Mouse (Mus musculus) heart, postnatal 10 days (tissue): ENCODE measurements at regions not wholly inside any gene's neighbourhood (a gene's known extent, or its start where the extent isn't known, plus 50 kb on each side); places are given as distances from the start of the nearest gene placed in this dataset.
"Not testable (repeated sequence)": the region's sequence is repeated elsewhere in the genome, so short reads cannot be mapped to it uniquely, and the experiment has no call there.

Experiments used
- DNase-seq, 2 experiments: peaks; one replicate each; pipeline ENCODE4 v3.0.0; 2021
- intact Hi-C: fragments of 180-260 bp; cut with DNase I; formaldehyde crosslinking; loops from one replicate; pipeline ENCODE4 v1.15.1; 2025

GRCm38 (mm10) chr3:80058722-80059121, 174.4 kb downstream of the Fam198b start:
- DNase-seq, result peak; percentile 76 to 82
- intact Hi-C loops, result loop anchor here (1.0 to 5.0 kb wide), 3 partner anchors 81 to 204 kb away; no protein-coding TSS in a partner anchor

- intact Hi-C loops, result no loop called here
These were observed 186.4 kb downstream of the Fam198b start for GRCm38 (mm10) chr3:80070726-80071125.

GRCm38 (mm10) chr3:80079801-80080418, 195.6 kb downstream of the Fam198b start:
- intact Hi-C loops, result loop anchor here (2.0 to 10.0 kb wide), 3 partner anchors 725 to 1842 kb away; partner anchors contain the start of gene Pdgfc
- DNase-seq, result peak; percentile 57 to 79

More at GRCm38 (mm10) chr3:80070726-80071125, 186.4 kb downstream of the Fam198b start:
- DNase-seq, result no peak

GRCm38 (mm10) chr3:80081210-80081609, 196.9 kb downstream of the Fam198b start:
- no peak for DNase-seq
- intact Hi-C loops, result loop anchor here (2.0 to 10.0 kb wide), 3 partner anchors 724 to 1841 kb away; partner anchors contain the start of gene Pdgfc

- intact Hi-C loops, result loop anchor here (5.0 to 10.0 kb wide), 2 partner anchors 952 to 1839 kb away; partner anchors contain the start of gene Pdgfc
- DNase-seq, result no peak
These were observed 198.6 kb downstream of the Fam198b start for GRCm38 (mm10) chr3:80082780-80083519.

GRCm38 (mm10) chr3:80084168-80084567, 199.8 kb downstream of the Fam198b start:
- no peak for DNase-seq
- intact Hi-C loops, result loop anchor here (5.0 to 10.0 kb wide), 2 partner anchors 951 to 1838 kb away; partner anchors contain the start of gene Pdgfc

- DNase-seq, result peak; percentile 22 to 34
- intact Hi-C loops, result no loop called here
These were observed 215.3 kb downstream of the Fam198b start for GRCm38 (mm10) chr3:80099625-80100024.

- DNase-seq, result no peak
- intact Hi-C loops, result no loop called here
These were observed 235.9 kb downstream of the Fam198b start for GRCm38 (mm10) chr3:80120177-80120736.

- no peak for DNase-seq
- intact Hi-C loops, result no loop called here
These were observed 239.3 kb downstream of the Fam198b start for GRCm38 (mm10) chr3:80123666-80124065.

GRCm38 (mm10) chr3:80124621-80125020, 240.3 kb downstream of the Fam198b start:
- no peak for DNase-seq
- intact Hi-C loops, result no loop called here

GRCm38 (mm10) chr3:80141697-80142096, 257.4 kb downstream of the Fam198b start:
- intact Hi-C loops, result no loop called here
- DNase-seq, result no peak

GRCm38 (mm10) chr3:80160473-80160872, 276.1 kb downstream of the Fam198b start:
- intact Hi-C loops, result no loop called here
- no peak for DNase-seq

GRCm38 (mm10) chr3:80181749-80182148, 297.4 kb downstream of the Fam198b start:
- DNase-seq, result no peak
- intact Hi-C loops, result no loop called here

- DNase-seq, intact Hi-C loops: not testable (repeated sequence)
These were observed 297.8 kb downstream of the Fam198b start for GRCm38 (mm10) chr3:80182161-80182560.

GRCm38 (mm10) chr3:80187406-80187805, 303.1 kb downstream of the Fam198b start:
- intact Hi-C loops, result no loop called here
- no peak for DNase-seq

GRCm38 (mm10) chr3:80200904-80201303, 316.6 kb downstream of the Fam198b start:
- intact Hi-C loops, result no loop called here
- no peak for DNase-seq

- peak; percentile 2 to 7 for DNase-seq
- intact Hi-C loops, result no loop called here
These were observed 320.5 kb downstream of the Fam198b start for GRCm38 (mm10) chr3:80204821-80205220.

GRCm38 (mm10) chr3:80205351-80205750, 321.0 kb downstream of the Fam198b start:
- intact Hi-C loops, result no loop called here
- no peak for DNase-seq

- intact Hi-C loops, result no loop called here
- DNase-seq, result no peak
These were observed 322.7 kb downstream of the Fam198b start for GRCm38 (mm10) chr3:80207022-80207421.

- no peak for DNase-seq
- intact Hi-C loops, result no loop called here
These were observed 323.7 kb downstream of the Fam198b start for GRCm38 (mm10) chr3:80208028-80208427.

GRCm38 (mm10) chr3:80209596-80209995, 325.3 kb downstream of the Fam198b start:
- no peak for DNase-seq
- intact Hi-C loops, result no loop called here
